Mouse (Mus musculus): ENCODE measurements at regions not wholly inside any gene's neighbourhood (a gene's known extent, or its start where the extent isn't known, plus 50 kb on each side); places are given as distances from the start of the nearest gene placed in this dataset.
A peak's percentile ranks its signal among the peaks of the same experiment; 100 is the strongest.

- peak overlapping the region; percentile 66 for H3K9ac ChIP-seq (ENCODE audit: low read depth, low read length)
- no peaks in the 10 kb centered on the region for H3K27me3 ChIP-seq (replicated peaks; ENCODE audit: control insufficient read depth, insufficient read depth, low read length)
- 19% methylated on average over 9 of the region's 9 CpGs for WGBS
- peaks cover 38% of the 10 kb centered on the region for H3K4me1 ChIP-seq (ENCODE audit: control insufficient read depth, insufficient read depth, low read length)
- H3K9me3 ChIP-seq (ENCODE audit: control insufficient read depth, low read length) = no peaks in the 10 kb centered on the region
- H3K27ac ChIP-seq (ENCODE audit: low read length) = peak overlapping the region; percentile 79
- no peak overlapping the region for H3K4me3 ChIP-seq (ENCODE audit: low read length)
- no peaks in the 10 kb centered on the region for H3K36me3 ChIP-seq (ENCODE audit: control insufficient read depth, insufficient read depth, low read length)
- peak overlapping the region; percentile 13; the same call in 1 of the 2 replicates for H3K4me2 ChIP-seq (ENCODE audit: low read depth, low read length)
- ATAC-seq = no peak; the same call in 1 of the 2 replicates
Measured at GRCm38 (mm10) chr14:25304391-25304851, 154.6 kb upstream of the Zmiz1 start.

DNA sequence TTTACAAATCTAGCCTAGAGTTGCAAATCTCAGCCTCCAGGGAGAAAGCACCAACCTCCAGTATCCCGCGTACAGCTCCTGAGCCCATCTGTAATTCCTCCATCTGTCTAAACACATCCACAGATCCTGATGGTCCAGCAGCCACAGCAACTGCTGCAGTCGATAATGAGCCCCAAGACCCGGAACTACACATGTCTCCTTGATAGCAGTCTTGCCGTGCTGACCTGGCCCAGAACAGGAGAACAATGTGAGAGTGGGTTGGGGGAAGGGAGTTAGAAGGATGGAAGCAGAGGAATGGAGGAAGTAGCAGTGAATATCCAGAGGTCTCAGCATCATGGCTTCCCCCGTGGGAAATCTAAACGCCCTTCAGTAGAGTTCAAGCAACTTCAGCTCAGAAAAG is 152.8 kb upstream of the Zmiz1 start:
- Histone ChIP-seq H3K27me3 (replicated peaks; ENCODE audit: control insufficient read depth, insufficient read depth, low read length) (no peaks in the 10 kb centered on the region), H3K9ac (ENCODE audit: low read depth, low read length) (0 out of 2 replicates have a peak overlapping the region, but pooled peaks have one; percentile 4), H3K9me3 (ENCODE audit: control insufficient read depth, low read length) (no peaks in the 10 kb centered on the region), H3K4me1 (ENCODE audit: control insufficient read depth, insufficient read depth, low read length) (peaks cover 46% of the 10 kb centered on the region), H3K36me3 (ENCODE audit: control insufficient read depth, insufficient read depth, low read length) (no peaks in the 10 kb centered on the region), H3K4me3 (ENCODE audit: low read length) (no peak overlapping the region), H3K27ac (ENCODE audit: low read length) (peak overlapping the region; percentile 95), H3K4me2 (ENCODE audit: low read depth, low read length) (0 out of 2 replicates have a peak overlapping the region, but pooled peaks have one; percentile 39)
- ATAC-seq = no peak
- WGBS = 51% methylated on average over 7 of the region's 7 CpGs

- Histone ChIP-seq H3K27ac (ENCODE audit: low read length) (peak overlapping the region; percentile 95), H3K4me1 (ENCODE audit: control insufficient read depth, insufficient read depth, low read length) (peaks cover 54% of the 10 kb centered on the region), H3K27me3 (replicated peaks; ENCODE audit: control insufficient read depth, insufficient read depth, low read length) (no peaks in the 10 kb centered on the region), H3K4me3 (ENCODE audit: low read length) (no peak overlapping the region), H3K36me3 (ENCODE audit: control insufficient read depth, insufficient read depth, low read length) (no peaks in the 10 kb centered on the region), H3K4me2 (ENCODE audit: low read depth, low read length) (peak overlapping the region; percentile 39), H3K9ac (ENCODE audit: low read depth, low read length) (peak overlapping the region; percentile 50; the same call in 1 of the 2 replicates), H3K9me3 (ENCODE audit: control insufficient read depth, low read length) (no peaks in the 10 kb centered on the region)
- WGBS = 52% methylated on average over 3 of the region's 3 CpGs
- ATAC-seq = peak; percentile 94
Measured at GRCm38 (mm10) chr14:25306961-25307654, 151.9 kb upstream of the Zmiz1 start.

GRCm38 (mm10) chr14:25308051-25308450 is 150.9 kb upstream of the Zmiz1 start:
- Histone ChIP-seq H3K4me3 (ENCODE audit: low read length) (no peak overlapping the region), H3K36me3 (ENCODE audit: control insufficient read depth, insufficient read depth, low read length) (no peaks in the 10 kb centered on the region), H3K9ac (ENCODE audit: low read depth, low read length) (peak overlapping the region; percentile 50), H3K27me3 (replicated peaks; ENCODE audit: control insufficient read depth, insufficient read depth, low read length) (no peaks in the 10 kb centered on the region), H3K27ac (ENCODE audit: low read length) (peak overlapping the region; percentile 86), H3K4me1 (ENCODE audit: control insufficient read depth, insufficient read depth, low read length) (peaks cover 56% of the 10 kb centered on the region), H3K4me2 (ENCODE audit: low read depth, low read length) (no peak overlapping the region), H3K9me3 (ENCODE audit: control insufficient read depth, low read length) (no peaks in the 10 kb centered on the region)
- WGBS = 64% methylated on average over 3 of the region's 3 CpGs
- ATAC-seq = no peak

GRCm38 (mm10) chr14:25310671-25311151 is 148.3 kb upstream of the Zmiz1 start:
- Histone ChIP-seq H3K27me3 (replicated peaks; ENCODE audit: control insufficient read depth, insufficient read depth, low read length) (no peaks in the 10 kb centered on the region), H3K4me3 (ENCODE audit: low read length) (no peak overlapping the region), H3K4me2 (ENCODE audit: low read depth, low read length) (no peak overlapping the region), H3K9me3 (ENCODE audit: control insufficient read depth, low read length) (no peaks in the 10 kb centered on the region), H3K36me3 (ENCODE audit: control insufficient read depth, insufficient read depth, low read length) (no peaks in the 10 kb centered on the region), H3K4me1 (ENCODE audit: control insufficient read depth, insufficient read depth, low read length) (peaks cover 41% of the 10 kb centered on the region), H3K9ac (ENCODE audit: low read depth, low read length) (peak overlapping the region; percentile 31; the same call in 1 of the 2 replicates), H3K27ac (ENCODE audit: low read length) (no peak overlapping the region)
- 70% methylated on average over 4 of the region's 4 CpGs for WGBS
- ATAC-seq = no peak

DNA sequence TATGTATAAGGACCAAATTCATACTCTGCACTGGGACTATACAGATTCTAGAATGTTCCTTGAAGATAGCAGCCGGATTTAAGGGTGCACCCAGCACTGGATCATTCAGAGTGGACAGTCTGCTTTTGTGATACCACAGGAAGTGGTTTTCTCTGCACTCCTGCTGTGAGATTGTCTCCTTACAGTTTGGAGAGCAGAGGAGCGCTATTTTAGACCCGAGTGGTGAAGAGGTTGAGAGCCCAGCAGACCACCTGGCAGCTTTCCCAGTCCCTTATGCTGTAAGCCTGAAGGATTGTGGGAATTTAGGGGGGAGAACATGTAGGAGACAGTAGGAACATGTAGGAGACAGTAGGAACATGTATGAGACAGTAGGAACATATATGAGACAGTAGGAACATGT is 147.5 kb upstream of the Zmiz1 start:
- H3K4me3 ChIP-seq (ENCODE audit: low read length) = no peak overlapping the region
- H3K9me3 ChIP-seq (ENCODE audit: control insufficient read depth, low read length) = no peaks in the 10 kb centered on the region
- no peak overlapping the region for H3K4me2 ChIP-seq (ENCODE audit: low read depth, low read length)
- 0 out of 2 replicates have a peak overlapping the region, but pooled peaks have one; percentile 42 for H3K27ac ChIP-seq (ENCODE audit: low read length)
- no peak overlapping the region; the same call in 1 of the 2 replicates for H3K9ac ChIP-seq (ENCODE audit: low read depth, low read length)
- ATAC-seq = no peak
- peaks cover 34% of the 10 kb centered on the region for H3K4me1 ChIP-seq (ENCODE audit: control insufficient read depth, insufficient read depth, low read length)
- no peaks in the 10 kb centered on the region for H3K36me3 ChIP-seq (ENCODE audit: control insufficient read depth, insufficient read depth, low read length)
- WGBS = 52% methylated on average over 3 of the region's 3 CpGs
- H3K27me3 ChIP-seq (replicated peaks; ENCODE audit: control insufficient read depth, insufficient read depth, low read length) = no peaks in the 10 kb centered on the region

- 23% methylated on average over 7 of the region's 7 CpGs for WGBS
- ATAC-seq = no peak
- H3K9ac ChIP-seq (ENCODE audit: low read depth, low read length) = no peak overlapping the region
Measured at GRCm38 (mm10) chr14:25312135-25312534, 146.8 kb upstream of the Zmiz1 start.

DNA sequence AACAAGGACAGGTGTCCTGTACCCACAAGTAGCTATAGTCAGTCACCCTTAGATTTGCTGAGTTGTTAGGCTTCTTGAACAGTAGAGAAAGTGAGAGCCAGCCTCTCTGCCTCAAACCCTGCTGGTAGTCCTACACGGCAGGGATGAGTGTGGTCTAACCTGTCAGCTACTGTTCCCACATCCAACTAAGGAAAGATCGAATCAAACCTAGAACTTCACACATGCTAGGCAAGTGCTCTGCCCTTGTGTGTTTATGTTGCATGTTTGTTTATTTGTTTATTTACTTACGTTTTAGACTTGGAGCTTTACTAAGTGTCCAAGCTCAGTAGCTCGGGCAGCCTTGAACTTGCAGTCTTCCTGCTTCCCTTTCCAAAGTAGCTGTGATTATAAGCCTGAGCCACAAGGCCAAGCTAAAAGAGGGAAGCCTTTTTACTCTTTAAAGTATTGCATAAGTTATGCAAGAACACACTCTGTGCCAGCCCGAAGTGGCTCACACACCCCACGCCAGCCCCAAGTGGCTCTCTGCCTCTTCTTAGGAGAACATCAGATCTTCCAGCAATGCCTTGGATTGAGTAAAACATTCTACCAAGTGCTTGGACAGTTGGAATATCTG is 146.1 kb upstream of the Zmiz1 start:
- Histone ChIP-seq H3K9me3 (ENCODE audit: control insufficient read depth, low read length) (no peaks in the 10 kb centered on the region), H3K36me3 (ENCODE audit: control insufficient read depth, insufficient read depth, low read length) (no peaks in the 10 kb centered on the region), H3K9ac (ENCODE audit: low read depth, low read length) (no peak overlapping the region), H3K4me1 (ENCODE audit: control insufficient read depth, insufficient read depth, low read length) (peaks cover 31% of the 10 kb centered on the region), H3K4me3 (ENCODE audit: low read length) (no peak overlapping the region), H3K4me2 (ENCODE audit: low read depth, low read length) (no peak overlapping the region), H3K27ac (ENCODE audit: low read length) (no peak overlapping the region), H3K27me3 (replicated peaks; ENCODE audit: control insufficient read depth, insufficient read depth, low read length) (no peaks in the 10 kb centered on the region)
- no peak for ATAC-seq
- WGBS = 87% methylated on average over 6 of the region's 6 CpGs

More at GRCm38 (mm10) chr14:25312135-25312534, 146.8 kb upstream of the Zmiz1 start:
- Histone ChIP-seq H3K4me3 (ENCODE audit: low read length) (no peak overlapping the region), H3K27me3 (replicated peaks; ENCODE audit: control insufficient read depth, insufficient read depth, low read length) (no peaks in the 10 kb centered on the region), H3K4me2 (ENCODE audit: low read depth, low read length) (no peak overlapping the region), H3K36me3 (ENCODE audit: control insufficient read depth, insufficient read depth, low read length) (no peaks in the 10 kb centered on the region), H3K4me1 (ENCODE audit: control insufficient read depth, insufficient read depth, low read length) (peaks cover 31% of the 10 kb centered on the region), H3K27ac (ENCODE audit: low read length) (0 out of 2 replicates have a peak overlapping the region, but pooled peaks have one; percentile 16), H3K9me3 (ENCODE audit: control insufficient read depth, low read length) (no peaks in the 10 kb centered on the region)

- 69% methylated on average over 4 of the region's 4 CpGs for WGBS
- no peak for ATAC-seq
- peaks cover 30% of the 10 kb centered on the region for H3K4me1 ChIP-seq (ENCODE audit: control insufficient read depth, insufficient read depth, low read length)
Measured at GRCm38 (mm10) chr14:25313693-25314240, 145.2 kb upstream of the Zmiz1 start.

More at GRCm38 (mm10) chr14:25313693-25314240, 145.2 kb upstream of the Zmiz1 start:
- Histone ChIP-seq H3K9ac (ENCODE audit: low read depth, low read length) (no peak overlapping the region), H3K4me3 (ENCODE audit: low read length) (no peak overlapping the region), H3K27ac (ENCODE audit: low read length) (no peak overlapping the region), H3K9me3 (ENCODE audit: control insufficient read depth, low read length) (no peaks in the 10 kb centered on the region), H3K4me2 (ENCODE audit: low read depth, low read length) (no peak overlapping the region), H3K36me3 (ENCODE audit: control insufficient read depth, insufficient read depth, low read length) (no peaks in the 10 kb centered on the region), H3K27me3 (replicated peaks; ENCODE audit: control insufficient read depth, insufficient read depth, low read length) (no peaks in the 10 kb centered on the region)

All from intestine, embryonic 16.5 days (tissue).